Mouse (Mus musculus) frontal cortex, adult (tissue): ENCODE measurements at regions not wholly inside any gene's neighbourhood (a gene's known extent, or its start where the extent isn't known, plus 50 kb on each side); places are given as distances from the start of the nearest gene placed in this dataset.

Experiments
- ATAC-seq: cut with Nextera tagmentation; 2 replicates; pipeline ENCODE4 v1.9.2; 2017; ENCODE audit warnings: mild to moderate bottlenecking, moderate library complexity, mixed read lengths; ENCODE audit not compliant: low TSS enrichment

DNA sequence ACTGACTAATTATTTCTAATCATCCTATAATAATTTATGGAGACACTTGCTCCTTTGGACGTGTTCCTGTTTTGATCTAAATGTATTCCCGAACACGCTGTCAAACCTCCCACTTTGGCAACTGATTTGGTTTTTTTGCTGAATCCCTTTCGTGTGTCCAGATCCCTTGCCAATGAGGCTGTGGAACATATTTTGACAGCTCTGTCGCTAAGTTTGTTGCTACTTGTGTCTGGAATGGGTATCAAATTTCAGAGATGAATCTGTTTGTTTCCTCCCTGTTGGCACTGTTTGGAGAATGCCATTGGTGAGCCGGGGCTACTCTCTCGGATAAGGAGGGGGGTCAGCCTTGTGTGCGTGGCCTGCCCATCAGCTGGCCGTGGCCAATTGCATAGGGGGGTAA is 277.2 kb upstream of the Tshz3 start:
- ATAC-seq: no peak

DNA sequence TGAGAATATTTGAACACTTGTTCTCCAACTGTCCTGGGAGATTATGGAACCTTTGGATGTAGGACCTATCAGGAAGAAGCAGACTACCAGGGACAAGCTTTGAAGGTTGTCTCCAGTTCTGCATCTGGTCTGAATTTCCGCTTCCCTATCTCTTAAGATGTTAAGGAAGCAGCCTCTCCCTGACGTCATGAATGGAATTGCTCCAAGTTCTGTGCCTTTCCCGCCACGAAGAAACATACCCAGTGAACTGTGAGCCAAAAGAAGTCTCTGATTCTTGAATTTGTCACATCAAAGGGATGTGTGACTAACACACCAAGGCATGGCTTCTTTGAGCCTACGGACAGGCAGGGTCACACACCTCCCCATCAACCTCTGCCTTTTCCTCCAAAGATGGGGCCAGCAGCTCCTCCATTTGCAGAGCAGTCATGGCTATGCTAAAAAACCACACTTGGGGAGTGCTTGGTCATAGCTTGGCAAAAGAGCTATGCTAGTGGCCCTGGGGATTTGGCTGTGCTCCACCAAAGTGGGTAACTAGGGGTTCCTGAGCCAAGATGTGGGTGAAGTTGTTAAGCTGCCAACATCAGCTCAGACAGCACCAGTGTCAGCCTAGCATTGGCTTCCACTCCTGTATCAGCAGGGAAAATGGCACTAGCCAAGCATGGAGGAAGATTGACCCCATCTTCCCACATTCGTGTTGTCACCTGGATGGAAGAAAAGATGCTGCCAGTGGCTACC is 248.6 kb upstream of the Tshz3 start:
- peak; percentile 38; the same call in 1 of the 2 replicates for ATAC-seq

DNA sequence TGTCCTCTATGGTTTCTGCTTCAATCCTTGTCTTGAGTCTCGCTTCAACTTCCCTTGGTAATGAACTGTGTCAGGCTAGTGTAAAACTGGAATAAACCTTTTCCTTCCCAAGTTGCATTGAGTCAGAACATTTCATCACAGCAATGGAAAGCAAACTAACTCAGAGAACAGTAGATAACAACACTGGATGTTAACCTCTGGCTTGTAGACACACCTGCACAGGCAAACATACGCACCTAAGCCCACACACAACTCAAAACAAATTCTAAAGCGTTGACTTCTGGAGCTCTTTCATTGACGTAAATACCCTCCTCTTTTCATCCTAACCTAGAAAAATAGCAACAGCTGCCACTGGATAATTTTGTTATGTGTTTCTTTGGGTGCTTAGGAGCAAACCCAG is 244.1 kb upstream of the Tshz3 start:
- no peak for ATAC-seq

DNA sequence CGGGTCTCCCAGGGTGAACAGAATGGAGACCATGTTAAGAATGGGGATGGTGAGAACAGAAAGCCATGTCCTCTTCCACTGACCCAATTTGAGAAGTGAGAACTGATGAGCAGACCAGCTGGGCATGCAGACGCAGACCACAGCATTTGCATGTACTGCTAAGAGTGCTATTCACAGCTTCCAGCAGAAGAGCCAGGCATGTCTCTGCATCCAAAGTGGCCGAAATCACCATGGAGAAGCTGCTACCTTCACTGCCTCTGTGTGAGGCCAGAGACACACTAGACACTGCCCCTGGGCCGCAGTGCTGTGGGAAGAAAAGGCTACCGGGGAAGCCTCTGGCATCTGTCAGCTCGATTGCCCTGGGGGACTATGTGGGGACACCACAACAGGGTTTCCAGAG is 241.8 kb upstream of the Tshz3 start:
- peak; percentile 64 for ATAC-seq

DNA sequence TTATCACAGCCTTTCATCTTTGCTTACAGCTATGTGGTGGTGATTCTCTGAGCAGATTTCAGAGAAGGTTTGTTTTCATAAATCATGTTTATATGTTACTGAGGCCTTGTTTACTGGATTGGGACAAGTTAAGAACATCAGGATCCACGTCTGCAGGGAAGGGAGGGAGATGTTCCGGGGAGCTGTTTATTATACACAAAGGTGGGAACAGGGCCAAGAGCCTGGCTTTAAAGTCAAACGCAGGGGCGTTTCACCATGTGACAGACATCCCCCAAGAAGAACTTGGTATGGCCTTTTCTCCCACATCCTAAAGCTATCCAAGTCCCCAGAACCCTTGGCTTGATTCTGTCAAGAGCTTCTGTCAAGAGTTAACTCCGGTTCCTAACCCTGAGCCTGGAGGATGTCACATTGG is 235.5 kb upstream of the Tshz3 start:
- ATAC-seq: no peak

DNA sequence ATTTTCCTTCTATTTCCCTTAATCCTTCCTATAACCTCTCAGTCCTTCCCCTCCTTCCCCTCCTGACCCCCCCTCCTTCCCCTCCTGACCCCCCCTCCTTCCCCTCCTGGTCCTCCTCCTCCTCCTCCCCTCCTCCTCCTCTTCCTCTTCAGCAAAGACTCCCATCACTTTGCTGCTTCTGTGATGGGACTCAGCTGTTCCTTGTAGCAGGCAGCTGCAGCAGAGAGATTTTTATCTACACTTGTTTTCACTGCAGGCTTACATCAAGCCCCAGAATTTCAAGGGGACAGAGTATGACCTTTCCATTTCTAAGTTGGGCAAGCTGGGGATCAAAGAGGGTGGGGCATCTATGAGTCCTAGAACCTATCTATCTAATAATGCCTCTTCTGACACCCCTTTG is 228.5 kb upstream of the Tshz3 start:
- ATAC-seq: no peak

DNA sequence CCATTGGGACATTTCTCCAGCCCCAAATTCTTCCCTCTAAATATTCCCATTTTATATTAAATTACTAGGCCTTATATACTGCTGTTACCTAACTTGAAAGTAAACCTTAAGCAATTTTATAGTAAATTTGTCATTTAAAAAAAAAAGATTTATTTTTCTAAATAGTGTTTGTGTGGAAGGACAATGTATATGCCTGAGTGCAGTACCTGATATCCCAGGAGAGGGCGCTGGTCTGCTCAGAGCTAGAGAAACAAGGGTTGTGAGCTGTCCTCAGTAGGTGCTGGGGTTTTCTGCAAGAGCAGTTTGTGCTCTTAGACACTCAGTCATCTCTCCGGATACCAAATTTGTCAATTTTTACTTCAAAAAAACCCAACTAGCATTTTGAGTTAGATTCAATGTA is 224.4 kb upstream of the Tshz3 start:
- ATAC-seq: no peak

DNA sequence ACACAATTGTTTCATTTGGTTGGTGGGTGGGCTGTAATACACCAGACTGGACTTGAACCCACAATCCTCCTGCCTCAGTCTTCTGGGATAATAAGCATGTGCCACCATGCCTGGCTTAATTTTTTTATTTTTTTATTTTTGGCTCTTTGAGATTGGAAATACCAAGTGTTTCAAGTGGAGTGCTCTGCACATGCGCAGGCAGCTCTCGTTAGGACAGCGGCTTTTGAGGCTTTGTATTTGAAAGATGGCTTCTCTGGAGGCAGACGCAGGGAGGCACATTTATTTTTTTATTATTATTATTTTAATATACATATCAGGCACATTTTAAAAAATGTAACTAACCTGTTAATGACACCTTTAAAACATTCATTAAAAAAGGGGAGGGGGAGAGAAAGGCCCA is 221.5 kb upstream of the Tshz3 start:
- ATAC-seq: no peak

DNA sequence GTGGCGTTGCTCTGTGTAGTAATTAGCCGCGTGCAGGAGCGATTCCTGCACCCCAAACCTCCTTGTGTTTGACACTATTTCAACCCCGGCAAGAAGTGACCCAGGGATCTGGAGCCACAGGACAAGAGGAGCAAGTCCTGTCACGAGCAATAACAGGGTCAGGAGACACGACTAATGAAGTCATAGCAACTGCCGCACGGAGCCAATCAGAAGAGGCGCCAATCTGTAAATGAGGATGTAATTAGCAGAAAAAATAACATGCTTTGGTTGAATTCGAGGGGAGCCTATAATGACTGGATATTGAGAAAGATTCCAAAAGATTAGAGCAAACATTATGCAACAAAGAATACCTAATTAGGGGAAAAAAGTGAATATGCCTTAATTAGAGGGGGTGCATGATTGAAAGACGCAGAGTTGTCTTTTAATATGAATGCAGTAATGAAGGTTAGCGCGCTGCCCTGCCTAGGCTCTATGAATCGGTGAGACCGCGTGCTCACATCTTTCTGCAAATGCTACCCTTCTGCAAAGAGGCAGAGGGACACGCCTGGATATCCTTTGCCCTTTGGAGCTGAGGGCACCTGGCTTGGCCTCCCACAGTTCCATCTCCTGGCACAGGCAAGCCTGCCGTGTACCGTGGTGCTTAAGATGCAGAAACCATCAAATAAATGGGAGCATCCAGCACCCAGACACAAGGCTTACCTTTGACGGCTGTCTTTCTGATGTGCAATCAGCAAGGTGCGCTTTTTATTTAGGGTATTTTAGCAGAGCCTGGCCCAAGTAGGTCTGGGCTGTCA is 220.9 kb upstream of the Tshz3 start:
- no peak for ATAC-seq

GRCm38 (mm10) chr7:36488155-36488554 is 209.8 kb upstream of the Tshz3 start:
- no peak for ATAC-seq

- no peak for ATAC-seq
These were observed 206.7 kb upstream of the Tshz3 start for GRCm38 (mm10) chr7:36491173-36491581.

GRCm38 (mm10) chr7:36504010-36504875 is 193.7 kb upstream of the Tshz3 start:
- no peak for ATAC-seq

DNA sequence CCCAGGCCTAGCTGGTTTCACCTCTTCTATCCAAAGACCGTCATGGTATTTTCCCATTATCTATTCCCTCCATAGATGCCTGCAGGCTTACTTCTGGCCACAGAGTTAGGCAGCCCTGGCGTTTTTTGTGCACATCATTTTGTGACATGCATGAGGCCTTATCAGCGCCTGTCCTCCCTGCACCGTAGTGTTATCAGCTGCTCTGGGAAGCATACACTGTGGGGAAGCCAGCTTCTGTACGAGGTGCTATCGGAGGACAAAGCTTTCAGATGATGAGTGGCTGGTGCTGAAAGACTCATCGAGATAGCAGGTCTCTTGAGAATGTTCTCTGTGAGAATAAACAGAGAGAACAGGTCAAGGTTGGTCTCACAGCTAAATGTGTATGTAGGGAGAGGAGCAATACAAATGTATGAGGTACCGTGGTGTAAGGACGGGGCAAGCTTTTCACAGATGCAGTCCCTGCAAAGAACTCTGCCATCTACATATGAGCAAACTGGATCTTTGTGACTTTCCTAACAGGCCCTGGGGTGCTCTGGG is 190.0 kb upstream of the Tshz3 start:
- ATAC-seq: no peak

DNA sequence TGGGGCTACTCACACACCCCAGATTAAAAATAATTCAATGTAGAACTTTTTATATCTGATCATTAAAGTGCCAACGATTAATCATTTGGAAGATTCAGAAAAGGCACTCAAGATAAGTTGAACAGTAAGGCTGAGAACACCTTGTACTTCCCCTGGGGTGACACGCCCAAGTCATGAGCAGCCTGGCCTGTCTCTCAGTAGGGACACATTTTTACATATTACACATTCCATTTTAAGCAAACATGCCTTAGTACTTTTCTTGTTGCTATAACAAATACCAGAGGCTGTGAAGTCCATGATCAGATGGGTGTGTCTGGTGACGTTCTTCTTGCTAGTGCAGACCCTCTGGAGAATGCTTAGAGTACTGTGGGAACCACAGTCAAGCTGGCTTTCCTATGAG is 184.2 kb upstream of the Tshz3 start:
- ATAC-seq: no peak

DNA sequence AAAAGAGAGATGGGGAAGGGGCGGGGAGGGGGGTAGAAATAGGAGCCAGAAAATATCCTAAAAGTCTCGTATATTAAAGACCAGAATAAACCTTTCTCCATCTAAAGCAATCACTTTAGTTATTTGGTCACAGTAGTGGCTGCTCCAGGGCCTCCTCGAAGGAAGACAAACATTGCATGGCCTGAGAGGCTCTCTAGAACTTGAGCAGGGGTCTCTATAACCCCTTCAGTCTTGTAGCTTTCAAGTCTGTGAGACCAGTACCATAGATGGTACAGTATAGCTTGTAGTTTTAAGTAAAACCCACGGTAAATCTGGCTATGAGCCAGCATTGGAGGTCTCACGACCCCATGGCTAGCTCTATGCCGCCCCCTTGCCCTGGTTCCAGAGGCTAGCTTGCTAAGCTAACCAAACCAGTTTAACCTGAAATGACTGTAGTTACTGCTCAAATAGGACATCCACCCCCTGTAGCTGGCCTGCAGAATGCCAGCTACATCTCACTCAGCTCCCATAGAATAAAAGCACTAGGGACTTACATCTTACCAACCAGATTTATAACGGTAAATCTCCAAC is 181.7 kb upstream of the Tshz3 start:
- no peak for ATAC-seq

DNA sequence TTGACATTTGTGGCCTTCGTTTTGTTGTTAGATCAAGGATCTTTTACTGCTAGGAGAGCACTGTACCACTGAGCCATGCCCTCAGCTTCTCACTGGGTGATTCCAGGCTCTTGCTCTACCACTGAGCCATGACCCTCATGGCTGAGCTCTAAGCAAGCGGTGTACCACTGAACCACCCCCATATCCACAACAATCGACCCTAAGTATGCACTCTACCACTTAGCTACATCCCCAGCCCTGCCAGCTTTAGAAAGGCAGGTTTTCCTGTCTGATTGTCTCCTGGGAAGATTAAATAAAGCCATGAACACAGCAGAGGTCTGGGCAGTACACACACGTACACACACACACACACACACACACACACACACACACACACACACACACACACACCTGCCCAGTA is 178.9 kb upstream of the Tshz3 start:
- no peak for ATAC-seq

DNA sequence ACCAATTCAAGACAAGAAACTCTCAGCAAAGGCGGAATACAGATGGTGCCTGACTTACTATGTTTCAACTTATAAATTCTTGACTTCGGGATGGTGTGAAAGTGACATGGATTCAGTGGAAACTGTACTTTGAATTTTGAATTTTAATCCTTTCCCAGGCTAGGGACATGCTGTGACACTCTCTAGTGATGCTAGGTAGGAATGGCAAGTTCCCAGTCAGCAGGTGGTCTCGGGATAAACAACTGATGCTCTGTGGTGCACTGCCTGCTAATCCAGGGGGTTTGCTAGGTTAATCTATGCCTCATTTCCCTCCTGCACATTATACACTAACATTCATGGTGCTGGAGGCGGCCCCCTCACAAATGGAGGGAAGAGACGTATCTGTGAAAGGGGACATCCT is 175.0 kb upstream of the Tshz3 start:
- ATAC-seq: 0 out of 2 replicates have a peak, but pooled peaks have one; percentile 20

DNA sequence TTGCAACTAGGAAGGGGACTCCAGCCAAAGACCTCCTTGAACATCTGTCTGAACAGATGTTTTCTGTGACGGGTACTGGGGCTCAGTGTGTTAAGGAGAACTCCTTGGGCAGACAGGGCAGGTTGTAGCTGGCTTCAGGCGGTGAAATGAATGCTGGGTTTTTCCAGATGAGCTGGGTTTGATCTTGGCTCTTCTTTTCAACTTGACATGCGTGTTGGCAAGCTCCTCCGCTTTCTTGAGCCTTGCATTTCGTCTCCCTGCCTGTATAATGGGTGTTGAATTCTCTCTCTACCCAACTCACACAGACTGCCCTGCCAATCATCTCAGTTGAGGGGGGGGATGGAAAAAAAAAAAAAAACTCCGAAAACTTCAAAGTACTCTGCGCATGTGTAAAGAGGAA is 171.8 kb upstream of the Tshz3 start:
- ATAC-seq: no peak

- ATAC-seq: no peak
These were observed 171.2 kb upstream of the Tshz3 start for GRCm38 (mm10) chr7:36526692-36527091.

GRCm38 (mm10) chr7:36529504-36530065 is 168.3 kb upstream of the Tshz3 start:
- ATAC-seq: peak; percentile 41; the same call in 1 of the 2 replicates

GRCm38 (mm10) chr7:36531559-36531958 is 166.4 kb upstream of the Tshz3 start:
- ATAC-seq: no peak
